Comparison of ENCODE assay signal across 11 mouse cellular contexts in the genomic region with DNA sequence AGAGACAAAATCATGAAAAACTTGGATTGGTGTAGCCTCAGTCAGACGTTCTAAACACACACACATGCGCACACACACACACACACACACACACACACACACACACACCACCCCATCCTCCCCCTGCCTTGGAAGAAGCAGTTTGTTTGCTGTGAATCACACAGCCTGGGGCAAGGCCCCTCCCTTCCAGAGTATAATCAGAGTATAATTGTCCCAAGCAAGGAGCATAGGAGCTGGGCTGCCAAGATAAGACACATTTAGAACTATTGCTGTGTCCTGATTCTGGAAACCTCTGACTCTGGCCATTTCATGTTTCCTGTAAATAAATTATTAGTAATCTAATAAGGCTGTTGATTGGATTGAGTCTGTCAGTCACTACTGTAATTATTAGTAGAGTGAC.
"Had no signal": no experiment of that assay in that cellular context is flagged by ENCODE, and none has a peak within 500 bp of the region (broad histone marks: within the 10 kb centered on the region; RNA-seq: fewer than 3 reads in every experiment).

No protein-coding gene starts in this region.

- H3K4me2 ChIP-seq: limb, embryonic 13.5 days; midbrain, embryonic 15.5 days; neural tube, embryonic 12.5 days had no signal

- DNase-seq: kidney, adult 8-10 months; kidney, postnatal 36 days; left cerebral cortex, postnatal 4 days; lung, adult 18-20 months; spleen, adult 18-20 months; thymus, postnatal 14 days had no signal

- H3K4me1 ChIP-seq: limb, embryonic 13.5 days; midbrain, embryonic 15.5 days; neural tube, embryonic 12.5 days had no signal

- H3K4me3 ChIP-seq: limb, embryonic 13.5 days; midbrain, embryonic 10.5 days; midbrain, embryonic 15.5 days; neural tube, embryonic 12.5 days had no signal

- H3K9me3 ChIP-seq: limb, embryonic 13.5 days; midbrain, embryonic 15.5 days; neural tube, embryonic 12.5 days had no signal

- H3K9ac ChIP-seq: limb, embryonic 13.5 days; liver, embryonic 14.5 days; midbrain, embryonic 15.5 days; neural tube, embryonic 12.5 days had no signal

- H3K27ac ChIP-seq: limb, embryonic 13.5 days; liver, embryonic 14.5 days; midbrain, embryonic 10.5 days; midbrain, embryonic 15.5 days; neural tube, embryonic 12.5 days had no signal

- H3K36me3 ChIP-seq: limb, embryonic 13.5 days; midbrain, embryonic 10.5 days; midbrain, embryonic 15.5 days; neural tube, embryonic 12.5 days had no signal

- ATAC-seq: midbrain, embryonic 15.5 days had no signal

- H3K27me3 ChIP-seq: limb, embryonic 13.5 days; midbrain, embryonic 15.5 days; neural tube, embryonic 12.5 days had no signal
